Mouse (Mus musculus): ENCODE data around the gene Banp. TPM values are rescaled to one million over a fixed set of nuclear protein-coding genes. Genes with fewer than 3 reads are reported as not detected.

Banp gene
- polyA plus RNA-seq, 1 experiment from 2014 or later, result 64.6 TPM

DNA sequence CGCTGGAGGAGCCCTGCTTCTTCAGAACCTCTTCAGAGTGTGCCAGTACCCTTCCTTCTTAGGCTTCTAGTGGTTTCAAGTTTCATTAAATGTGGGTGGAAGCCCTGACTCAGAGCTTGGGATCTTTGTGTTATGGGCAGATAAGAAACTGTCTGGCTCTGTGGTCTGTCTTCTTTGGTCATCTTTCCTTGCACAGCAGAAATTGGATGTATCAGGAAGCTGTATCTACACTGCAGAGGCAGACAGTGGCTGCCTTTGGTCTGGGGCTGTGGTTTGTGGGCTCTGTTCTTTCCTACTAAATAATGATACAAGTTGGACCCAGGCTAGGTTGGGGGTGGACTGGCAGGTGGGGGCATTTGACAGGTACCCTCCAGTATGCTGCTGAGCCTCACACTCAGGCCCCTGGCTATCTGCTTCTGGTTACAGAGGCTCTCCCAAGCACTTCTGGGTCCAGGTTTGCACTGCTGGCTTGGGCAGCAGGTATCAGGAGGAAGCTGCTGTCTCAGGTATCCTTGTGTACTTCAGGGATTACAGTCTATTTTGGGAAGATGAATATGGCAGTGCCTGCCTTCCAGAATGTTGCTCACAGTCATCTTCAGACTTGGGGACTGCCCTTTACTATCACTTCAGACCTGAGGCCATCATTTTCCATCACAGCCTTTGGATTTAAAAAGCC lies 6.4 kb downstream of the Banp start:
- Histone ChIP-seq H3K36me3 (peaks cover 50% of the 10 kb centered on the region), H3K9me3 (replicated peaks) (no peaks in the 10 kb centered on the region), H3K27ac (replicated peaks) (no peak overlapping the region), H3K27me3 (ENCODE audit: low read depth, poor library complexity, severe bottlenecking) (no peaks in the 10 kb centered on the region), H3K4me1 (peaks cover 33% of the 10 kb centered on the region), H3K4me3 (no peak overlapping the region)
- DNase-seq (ENCODE audit: low spot score), result no peak
- WGBS, result 79% methylated on average over 1 of the region's 1 CpGs

- H3K9me3 ChIP-seq (replicated peaks), result no peaks in the 10 kb centered on the region
- peaks cover 42% of the 10 kb centered on the region for H3K36me3 ChIP-seq
- 94% methylated on average over 1 of the region's 1 CpGs for WGBS
- peaks cover 15% of the 10 kb centered on the region for H3K4me1 ChIP-seq
- no peaks in the 10 kb centered on the region for H3K27me3 ChIP-seq (ENCODE audit: low read depth, poor library complexity, severe bottlenecking)
- H3K27ac ChIP-seq (replicated peaks), result no peak overlapping the region
- no peak for DNase-seq (ENCODE audit: low spot score)
- no peak overlapping the region for H3K4me3 ChIP-seq
Observed at GRCm38 (mm10) chr8:121958395-121958794, 8.8 kb downstream of the Banp start.

DNA sequence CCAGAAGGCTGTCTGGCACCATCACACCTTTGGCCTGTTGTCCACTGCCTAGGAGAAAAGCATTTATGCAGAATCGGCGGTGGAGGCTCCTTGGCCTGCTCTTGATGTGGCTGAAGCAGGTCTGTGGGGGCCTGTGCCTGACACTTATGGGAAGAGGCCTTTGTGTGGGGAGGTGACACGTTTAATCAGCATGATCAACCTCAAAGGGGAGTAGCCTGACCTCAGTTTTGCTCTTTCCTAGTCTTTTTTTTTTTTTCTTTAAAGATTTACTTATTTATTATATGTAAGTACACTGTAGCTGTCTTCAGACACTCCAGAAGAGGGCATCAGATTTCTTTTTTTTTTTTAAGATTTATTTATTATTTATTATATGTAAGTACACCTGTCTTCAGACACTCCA lies 13.3 kb downstream of the Banp start:
- DNase-seq (ENCODE audit: low spot score), result no peak
- Histone ChIP-seq H3K27me3 (ENCODE audit: low read depth, poor library complexity, severe bottlenecking) (no peaks in the 10 kb centered on the region), H3K4me3 (no peak overlapping the region), H3K4me1 (peaks cover 32% of the 10 kb centered on the region), H3K9me3 (replicated peaks) (no peaks in the 10 kb centered on the region), H3K27ac (replicated peaks) (no peak overlapping the region), H3K36me3 (peaks cover 18% of the 10 kb centered on the region)
- 90% methylated on average over 3 of the region's 3 CpGs for WGBS

GRCm38 (mm10) chr8:121964716-121965512 lies 15.4 kb downstream of the Banp start:
- Histone ChIP-seq H3K4me1 (peaks cover 29% of the 10 kb centered on the region), H3K27me3 (ENCODE audit: low read depth, poor library complexity, severe bottlenecking) (no peaks in the 10 kb centered on the region), H3K27ac (replicated peaks) (no peak overlapping the region), H3K9me3 (replicated peaks) (no peaks in the 10 kb centered on the region), H3K4me3 (no peak overlapping the region), H3K36me3 (peaks cover 15% of the 10 kb centered on the region)
- 94% methylated on average over 8 of the region's 8 CpGs for WGBS
- DNase-seq (ENCODE audit: low spot score), result no peak

- peaks cover 15% of the 10 kb centered on the region for H3K36me3 ChIP-seq
- WGBS, result 74% methylated on average over 5 of the region's 5 CpGs
- no peaks in the 10 kb centered on the region for H3K9me3 ChIP-seq (replicated peaks)
- H3K4me1 ChIP-seq, result peaks cover 37% of the 10 kb centered on the region
- DNase-seq (ENCODE audit: low spot score), result no peak
- no peaks in the 10 kb centered on the region for H3K27me3 ChIP-seq (ENCODE audit: low read depth, poor library complexity, severe bottlenecking)
- H3K27ac ChIP-seq (replicated peaks), result peak overlapping the region; percentile 42
- no peak overlapping the region for H3K4me3 ChIP-seq
Observed at GRCm38 (mm10) chr8:121966110-121966509, 16.6 kb downstream of the Banp start.

DNA sequence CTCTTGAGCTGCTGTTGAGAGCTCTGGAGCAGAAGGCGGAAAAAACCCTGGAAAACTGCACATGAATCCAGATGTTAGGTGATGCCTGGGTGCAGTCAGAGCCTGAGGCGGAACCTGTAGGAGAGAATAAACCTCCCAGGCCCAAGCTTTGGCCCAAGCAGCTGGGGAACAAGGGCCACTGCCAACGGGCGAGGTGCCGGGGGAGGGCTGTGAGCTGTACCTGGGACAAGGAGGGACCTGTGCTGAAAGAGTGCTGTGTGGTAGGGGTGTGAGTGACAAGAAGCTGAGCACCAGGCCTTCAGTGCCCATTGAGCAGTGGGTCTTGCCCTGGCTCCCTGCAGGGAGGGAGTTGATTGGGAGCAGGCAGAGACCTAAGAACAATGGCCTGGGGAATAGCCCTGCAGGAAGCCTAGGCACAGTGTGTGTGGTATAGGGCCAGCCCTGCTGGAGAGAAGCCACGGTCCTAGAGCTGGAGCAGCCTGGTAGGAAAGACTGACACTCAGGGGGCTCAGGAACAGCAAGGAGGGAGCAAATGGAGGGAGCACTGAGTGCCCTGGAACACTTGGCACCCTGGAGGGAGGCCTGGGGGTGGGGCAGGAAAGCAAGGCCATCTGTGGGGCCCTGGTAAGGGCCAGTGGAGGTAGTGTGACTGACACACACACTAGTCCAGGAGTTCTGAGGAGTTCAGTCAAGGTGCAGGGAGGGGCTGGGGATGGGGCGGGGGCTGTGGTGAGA lies 17.3 kb downstream of the Banp start:
- no peak for DNase-seq (ENCODE audit: low spot score)
- Histone ChIP-seq H3K9me3 (replicated peaks) (no peaks in the 10 kb centered on the region), H3K4me3 (no peak overlapping the region), H3K27ac (replicated peaks) (peak overlapping the region; percentile 42), H3K36me3 (peaks cover 15% of the 10 kb centered on the region), H3K27me3 (ENCODE audit: low read depth, poor library complexity, severe bottlenecking) (no peaks in the 10 kb centered on the region), H3K4me1 (peaks cover 43% of the 10 kb centered on the region)
- WGBS, result 38% methylated on average over 7 of the region's 7 CpGs

DNA sequence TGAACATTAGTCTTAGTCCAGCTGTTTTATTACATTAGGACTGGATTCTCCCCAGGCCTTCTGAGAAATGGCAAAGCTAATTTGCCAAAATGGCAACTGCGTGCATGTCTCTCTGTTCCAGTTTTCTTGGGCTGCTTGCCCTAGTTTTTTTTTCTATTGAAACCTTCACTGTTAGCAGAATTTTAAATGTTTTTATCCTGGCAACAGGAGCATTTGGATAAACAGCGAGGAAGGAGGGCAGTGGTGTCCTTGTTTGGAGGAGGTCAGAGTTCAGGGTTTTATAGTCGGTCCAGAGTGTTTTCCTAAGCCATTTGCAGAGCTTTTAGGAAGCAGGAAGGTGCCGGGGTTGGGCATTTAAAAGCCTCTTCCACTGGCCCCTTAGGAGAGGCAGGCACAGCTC lies 18.4 kb downstream of the Banp start:
- no peak overlapping the region for H3K27ac ChIP-seq (replicated peaks)
- DNase-seq (ENCODE audit: low spot score), result no peak
- peaks cover 43% of the 10 kb centered on the region for H3K4me1 ChIP-seq
- no peak overlapping the region for H3K4me3 ChIP-seq
- H3K27me3 ChIP-seq (ENCODE audit: low read depth, poor library complexity, severe bottlenecking), result no peaks in the 10 kb centered on the region
- no peaks in the 10 kb centered on the region for H3K9me3 ChIP-seq (replicated peaks)
- H3K36me3 ChIP-seq, result peaks cover 18% of the 10 kb centered on the region
- WGBS, result 45% methylated on average over 4 of the region's 4 CpGs

DNA sequence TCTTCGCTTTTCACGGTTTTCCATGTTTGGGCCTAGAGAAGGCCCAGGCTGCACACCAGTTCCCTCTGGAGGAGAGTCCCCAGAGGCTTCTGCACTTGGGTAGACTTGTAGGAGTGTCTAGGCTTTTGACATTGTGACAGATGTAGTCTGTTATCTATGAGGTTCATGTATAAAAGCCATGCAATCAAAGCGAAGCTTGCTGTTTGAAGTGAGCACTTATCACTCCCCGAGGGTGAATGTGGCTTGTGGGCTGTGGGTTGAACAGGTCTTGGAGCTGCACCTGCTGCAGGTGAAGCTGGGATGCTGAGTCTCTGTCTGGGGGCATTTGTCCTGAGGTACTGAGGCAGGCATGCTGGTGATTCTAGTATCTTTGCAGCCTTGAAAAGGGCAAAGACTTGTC lies 19.0 kb downstream of the Banp start:
- no peak for DNase-seq (ENCODE audit: low spot score)
- Histone ChIP-seq H3K4me1 (peaks cover 43% of the 10 kb centered on the region), H3K36me3 (peaks cover 17% of the 10 kb centered on the region), H3K9me3 (replicated peaks) (no peaks in the 10 kb centered on the region), H3K27me3 (ENCODE audit: low read depth, poor library complexity, severe bottlenecking) (no peaks in the 10 kb centered on the region), H3K4me3 (no peak overlapping the region), H3K27ac (replicated peaks) (no peak overlapping the region)
- 88% methylated on average over 4 of the region's 4 CpGs for WGBS

GRCm38 (mm10) chr8:121970225-121970624 lies 20.7 kb downstream of the Banp start:
- peaks cover 24% of the 10 kb centered on the region for H3K36me3 ChIP-seq
- H3K27ac ChIP-seq (replicated peaks), result 0 out of 2 replicates have a peak overlapping the region, but pooled peaks have one; percentile 59
- H3K27me3 ChIP-seq (ENCODE audit: low read depth, poor library complexity, severe bottlenecking), result no peaks in the 10 kb centered on the region
- H3K9me3 ChIP-seq (replicated peaks), result no peaks in the 10 kb centered on the region
- H3K4me1 ChIP-seq, result peaks cover 43% of the 10 kb centered on the region
- DNase-seq (ENCODE audit: low spot score), result no peak
- 94% methylated on average over 8 of the region's 8 CpGs for WGBS
- H3K4me3 ChIP-seq, result no peak overlapping the region

GRCm38 (mm10) chr8:121971488-121972058 lies 22.0 kb downstream of the Banp start:
- peaks cover 36% of the 10 kb centered on the region for H3K4me1 ChIP-seq
- H3K27me3 ChIP-seq (ENCODE audit: low read depth, poor library complexity, severe bottlenecking), result no peaks in the 10 kb centered on the region
- 86% methylated on average over 17 of the region's 17 CpGs for WGBS
- H3K9me3 ChIP-seq (replicated peaks), result no peaks in the 10 kb centered on the region
- H3K27ac ChIP-seq (replicated peaks), result peak overlapping the region; percentile 30
- peaks cover 37% of the 10 kb centered on the region for H3K36me3 ChIP-seq
- no peak for DNase-seq (ENCODE audit: low spot score)
- H3K4me3 ChIP-seq, result no peak overlapping the region

- WGBS, result 91% methylated on average over 28 of the region's 28 CpGs
- H3K36me3 ChIP-seq, result peaks cover 57% of the 10 kb centered on the region
- no peak for DNase-seq (ENCODE audit: low spot score)
- H3K27me3 ChIP-seq (ENCODE audit: low read depth, poor library complexity, severe bottlenecking), result no peaks in the 10 kb centered on the region
- no peak overlapping the region for H3K27ac ChIP-seq (replicated peaks)
- H3K9me3 ChIP-seq (replicated peaks), result no peaks in the 10 kb centered on the region
- H3K4me1 ChIP-seq, result peaks cover 13% of the 10 kb centered on the region
- no peak overlapping the region for H3K4me3 ChIP-seq
Observed at GRCm38 (mm10) chr8:121973906-121974305, 24.4 kb downstream of the Banp start.

- no peaks in the 10 kb centered on the region for H3K27me3 ChIP-seq (ENCODE audit: low read depth, poor library complexity, severe bottlenecking)
- 73% methylated on average over 8 of the region's 8 CpGs for WGBS
- H3K36me3 ChIP-seq, result peaks cover 87% of the 10 kb centered on the region
- H3K4me3 ChIP-seq, result no peak overlapping the region
- DNase-seq (ENCODE audit: low spot score), result peak; percentile 24
- H3K4me1 ChIP-seq, result no peaks in the 10 kb centered on the region
- H3K27ac ChIP-seq (replicated peaks), result no peak overlapping the region
- no peaks in the 10 kb centered on the region for H3K9me3 ChIP-seq (replicated peaks)
Observed at GRCm38 (mm10) chr8:121977819-121978590, 28.5 kb downstream of the Banp start.

All from midbrain, embryonic 10.5 days (tissue).